Mouse (Mus musculus) embryonic facial prominence, embryonic 14.5 days (tissue): ENCODE measurements around the gene Xdh. TPM values are rescaled to one million over a fixed set of nuclear protein-coding genes. Genes with fewer than 3 reads are reported as not detected.

Experiments used
- ATAC-seq: fragments of 200-750 bp; cut with Nextera tagmentation; 2 replicates; pipeline ENCODE4 v1.8.0; 2017; ENCODE audit warnings: low read depth, moderate number of reproducible peaks, moderate TSS enrichment
- DNase-seq: peaks from one replicate; pipeline ENCODE4 v3.0.0-alpha.2; 2015; ENCODE audit warnings: low spot score
- H3K27ac ChIP-seq: fragments of 300-500 bp; sonication (generic); replicated peaks from 2 replicates; pipeline ENCODE4 v1.5.1; 2014; ENCODE audit warnings: low read depth, mild to moderate bottlenecking, low read length, moderate library complexity
- H3K27me3 ChIP-seq: fragments of 300-500 bp; sonication (generic); replicated peaks from 2 replicates; pipeline ENCODE4 v1.6.1; 2014; ENCODE audit warnings: low read length; ENCODE audit not compliant: control insufficient read depth, insufficient read depth
- H3K36me3 ChIP-seq: fragments of 300-500 bp; sonication (generic); 2 replicates; pipeline ENCODE4 v1.6.1; 2014; ENCODE audit warnings: low read length, mixed read lengths; ENCODE audit not compliant: control insufficient read depth, insufficient read depth
- H3K4me1 ChIP-seq: fragments of 300-500 bp; sonication (generic); 2 replicates; pipeline ENCODE4 v1.6.1; 2014; ENCODE audit warnings: antibody characterized with exemption, low read length; ENCODE audit not compliant: control insufficient read depth, insufficient read depth
- H3K4me2 ChIP-seq: fragments of 300-500 bp; sonication (generic); 2 replicates; pipeline ENCODE4 v1.6.1; 2014; ENCODE audit warnings: low read depth, mild to moderate bottlenecking, low read length, moderate library complexity, mixed read lengths
- H3K4me3 ChIP-seq: fragments of 300-500 bp; sonication (generic); 2 replicates; pipeline ENCODE4 v1.5.1; 2014; ENCODE audit warnings: low read depth, mild to moderate bottlenecking, low read length
- H3K9ac ChIP-seq: fragments of 300-500 bp; sonication (generic); 2 replicates; pipeline ENCODE4 v1.6.1; 2014; ENCODE audit warnings: low read depth, mild to moderate bottlenecking, low read length, moderate library complexity, mixed read lengths
- H3K9me3 ChIP-seq: fragments of 300-500 bp; sonication (generic); 2 replicates; pipeline ENCODE4 v1.6.1; 2016; ENCODE audit warnings: low read length; ENCODE audit not compliant: control insufficient read depth
- WGBS: fragments of 180-500 bp; shearing (Covaris S2); extraction: QIAGEN DNeasy Blood & Tissue Kit; methylation state at CpG from one replicate; pipeline ENCODE4 v1.1.7; 2014; 5-methylcytosine and 5-hydroxymethylcytosine counted together
- polyA plus RNA-seq: library from polyadenylated mRNA; unstranded; fragments of >200 nt; fragmentation: Nextera tagmentation; extraction: Ambion mirVana; gene quantifications from 2 replicates; pipeline ENCODE4 v1.2.1, GENCODE M21; 2014

The Xdh gene
- polyA plus RNA-seq, 1 experiment from 2014 or later = 2.5 TPM

DNA sequence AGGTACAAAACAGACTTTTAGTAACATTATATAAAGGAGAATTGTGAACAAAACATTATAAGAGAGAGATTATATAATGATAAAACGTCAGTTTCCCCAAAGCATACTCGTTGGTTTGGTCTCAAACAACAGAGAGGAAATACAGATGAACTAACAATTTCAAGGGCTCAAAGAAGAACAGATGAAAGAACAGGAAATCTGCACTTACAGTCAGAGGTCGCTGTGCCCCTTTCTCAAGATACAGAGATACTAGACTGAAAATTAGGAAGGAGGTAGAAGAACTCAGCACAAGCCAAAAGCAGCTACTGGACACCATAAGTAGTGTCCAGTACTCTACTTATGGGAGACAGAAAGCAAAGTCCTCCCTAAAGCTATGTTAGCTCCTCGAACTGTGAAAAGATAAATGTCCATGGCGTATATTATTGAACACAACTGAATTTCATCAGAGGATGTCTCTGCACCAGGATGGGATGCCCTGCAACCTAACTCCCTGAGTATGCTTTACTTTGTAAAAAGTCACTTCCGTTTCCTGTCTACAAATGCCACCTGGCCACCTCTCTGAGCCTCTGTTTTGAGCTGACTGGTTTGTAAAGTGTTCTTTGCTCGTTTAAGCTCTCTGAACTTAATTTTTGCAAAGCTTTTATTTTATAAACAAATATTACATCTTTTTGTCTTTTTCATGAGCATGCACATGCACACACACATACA is 44.8 kb downstream of the Xdh start:
- no peak overlapping the region for H3K4me3 ChIP-seq
- no peaks in the 10 kb centered on the region for H3K36me3 ChIP-seq
- ATAC-seq (no peak), DNase-seq (no peak)
- H3K27ac ChIP-seq = no peak overlapping the region
- H3K4me2 ChIP-seq = no peak overlapping the region
- H3K27me3 ChIP-seq = no peaks in the 10 kb centered on the region
- WGBS = 71% methylated on average over 7 of the region's 7 CpGs
- H3K9ac ChIP-seq = no peak overlapping the region
- H3K9me3 ChIP-seq = no peaks in the 10 kb centered on the region
- no peaks in the 10 kb centered on the region for H3K4me1 ChIP-seq

DNA sequence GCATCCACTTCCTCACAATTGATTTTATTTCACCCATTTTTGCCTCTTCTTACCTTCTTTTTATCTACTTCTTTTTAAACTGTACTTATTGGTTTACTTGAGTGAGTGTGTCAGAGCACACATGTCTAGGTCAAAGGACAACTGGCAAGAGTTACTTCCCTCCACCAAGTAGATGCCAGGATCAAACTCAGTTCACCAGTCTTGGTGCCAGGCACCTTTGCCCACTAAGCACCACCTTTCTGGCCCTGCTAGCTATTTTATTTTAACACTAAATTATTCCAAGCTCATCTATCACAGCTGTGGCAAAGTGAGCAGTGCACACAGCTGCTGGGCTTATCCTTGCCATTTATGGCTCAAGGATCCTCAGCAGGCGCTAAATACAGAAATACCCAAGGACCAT is 46.9 kb downstream of the Xdh start:
- DNase-seq = no peak
- no peak overlapping the region for H3K4me3 ChIP-seq
- ATAC-seq = no peak
- H3K4me2 ChIP-seq = no peak overlapping the region
- H3K9me3 ChIP-seq = no peaks in the 10 kb centered on the region
- no peaks in the 10 kb centered on the region for H3K4me1 ChIP-seq
- no peak overlapping the region for H3K9ac ChIP-seq
- no peaks in the 10 kb centered on the region for H3K27me3 ChIP-seq
- WGBS = 98% methylated on average over 1 of the region's 1 CpGs
- H3K27ac ChIP-seq = no peak overlapping the region
- H3K36me3 ChIP-seq = no peaks in the 10 kb centered on the region

DNA sequence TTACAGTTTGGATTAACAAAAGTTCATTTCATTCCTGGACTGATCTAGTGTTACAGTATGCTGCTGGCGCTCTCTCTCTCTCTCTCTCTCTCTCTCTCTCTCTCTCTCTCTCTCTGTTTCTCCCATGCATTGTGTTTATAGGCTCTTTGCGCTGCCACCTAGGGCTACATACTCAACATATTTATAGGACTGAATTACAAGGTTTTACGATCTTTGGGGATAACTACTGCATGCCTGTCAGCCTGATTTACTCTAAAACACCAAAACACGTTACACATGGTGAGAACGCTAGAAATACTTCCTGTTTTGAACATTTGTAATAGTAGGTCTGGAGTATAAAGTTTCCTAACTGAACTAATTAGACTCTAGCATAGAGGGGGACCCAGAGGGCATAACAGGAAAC is 47.8 kb downstream of the Xdh start:
- no peak overlapping the region for H3K4me2 ChIP-seq
- H3K9ac ChIP-seq = no peak overlapping the region
- peak; percentile 86 for ATAC-seq
- H3K27me3 ChIP-seq = no peaks in the 10 kb centered on the region
- H3K4me3 ChIP-seq = no peak overlapping the region
- H3K27ac ChIP-seq = no peak overlapping the region
- H3K4me1 ChIP-seq = no peaks in the 10 kb centered on the region
- H3K9me3 ChIP-seq = no peaks in the 10 kb centered on the region
- no peaks in the 10 kb centered on the region for H3K36me3 ChIP-seq
- 31% methylated on average over 5 of the region's 5 CpGs for WGBS
- DNase-seq = peak; percentile 74

DNA sequence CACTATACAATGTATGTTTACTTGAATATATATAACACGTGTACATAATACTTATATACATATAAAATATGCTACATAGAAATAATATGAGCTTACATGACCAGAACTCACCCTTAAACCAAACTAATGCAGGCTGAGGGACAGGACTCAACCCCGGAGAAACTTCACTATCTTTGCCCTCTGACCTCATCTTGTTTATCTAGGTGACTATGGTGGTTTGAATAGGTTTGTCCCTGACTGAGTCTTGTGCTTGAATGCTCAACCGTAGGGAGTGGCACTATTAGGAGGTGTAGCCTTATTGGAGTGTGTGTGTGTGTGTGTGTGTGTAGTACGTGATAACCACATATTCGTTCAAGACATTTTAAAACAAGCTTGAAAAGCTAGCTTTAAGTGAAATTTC is 55.6 kb downstream of the Xdh start:
- 83% methylated on average over 5 of the region's 5 CpGs for WGBS
- Histone ChIP-seq H3K4me2 (no peak overlapping the region), H3K36me3 (no peaks in the 10 kb centered on the region)

DNA sequence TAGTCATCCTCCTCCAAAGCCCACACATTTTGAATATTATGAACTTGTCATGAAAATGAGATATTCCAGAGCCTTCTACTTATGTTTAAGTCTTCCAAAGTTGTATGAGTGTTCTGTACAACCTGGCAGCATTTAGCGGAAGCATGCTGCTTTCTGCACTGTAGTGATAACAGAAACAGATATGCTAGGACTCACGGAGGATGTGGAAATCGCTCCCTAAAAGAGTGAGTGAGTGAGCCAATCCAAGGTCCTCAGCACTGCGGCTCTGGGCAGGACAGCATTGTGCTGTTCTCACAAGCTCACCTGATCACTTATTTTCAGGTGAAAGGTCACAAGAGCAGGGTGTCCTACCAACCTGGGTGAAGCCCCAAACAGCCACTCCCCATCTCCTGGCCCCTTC is 56.2 kb downstream of the Xdh start:
- Histone ChIP-seq H3K27me3 (no peaks in the 10 kb centered on the region), H3K9ac (no peak overlapping the region), H3K4me3 (no peak overlapping the region), H3K27ac (no peak overlapping the region), H3K9me3 (no peaks in the 10 kb centered on the region), H3K36me3 (no peaks in the 10 kb centered on the region), H3K4me1 (no peaks in the 10 kb centered on the region; the same call in 1 of the 2 replicates), H3K4me2 (no peak overlapping the region)
- DNase-seq = no peak
- ATAC-seq = no peak
- 80% methylated on average over 4 of the region's 4 CpGs for WGBS

More for the DNA sequence above, 55.6 kb downstream of the Xdh start:
- Histone ChIP-seq H3K4me1 (no peaks in the 10 kb centered on the region; the same call in 1 of the 2 replicates), H3K27me3 (no peaks in the 10 kb centered on the region), H3K9ac (no peak overlapping the region), H3K4me3 (no peak overlapping the region), H3K27ac (no peak overlapping the region), H3K9me3 (no peaks in the 10 kb centered on the region)
- no peak for DNase-seq
- no peak for ATAC-seq

DNA sequence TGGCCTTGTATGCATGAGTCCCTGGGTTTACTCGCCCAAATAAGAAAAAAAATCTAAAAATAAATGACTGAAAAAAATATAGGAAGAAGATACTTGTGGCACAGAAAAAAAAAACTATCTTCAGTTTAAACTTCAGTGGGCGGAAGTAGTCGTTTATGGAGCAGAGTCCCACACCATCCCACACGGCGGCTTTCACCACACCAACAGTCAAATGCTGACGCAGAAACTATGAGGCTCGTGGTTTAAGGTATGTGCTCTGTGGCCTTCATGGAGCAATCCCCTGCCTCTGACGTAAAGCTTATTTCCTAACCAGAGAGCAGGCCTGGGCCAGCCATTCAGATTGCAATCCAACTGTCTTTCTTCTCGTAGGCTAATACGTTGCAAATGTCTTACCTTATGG is 56.8 kb downstream of the Xdh start:
- no peak overlapping the region for H3K27ac ChIP-seq
- H3K4me2 ChIP-seq = no peak overlapping the region
- no peaks in the 10 kb centered on the region; the same call in 1 of the 2 replicates for H3K4me1 ChIP-seq
- 63% methylated on average over 10 of the region's 10 CpGs for WGBS
- H3K9ac ChIP-seq = no peak overlapping the region
- ATAC-seq (no peak; the same call in 1 of the 2 replicates), DNase-seq (peak; percentile 51)
- H3K36me3 ChIP-seq = no peaks in the 10 kb centered on the region
- H3K27me3 ChIP-seq = no peaks in the 10 kb centered on the region
- no peaks in the 10 kb centered on the region for H3K9me3 ChIP-seq
- no peak overlapping the region for H3K4me3 ChIP-seq

DNA sequence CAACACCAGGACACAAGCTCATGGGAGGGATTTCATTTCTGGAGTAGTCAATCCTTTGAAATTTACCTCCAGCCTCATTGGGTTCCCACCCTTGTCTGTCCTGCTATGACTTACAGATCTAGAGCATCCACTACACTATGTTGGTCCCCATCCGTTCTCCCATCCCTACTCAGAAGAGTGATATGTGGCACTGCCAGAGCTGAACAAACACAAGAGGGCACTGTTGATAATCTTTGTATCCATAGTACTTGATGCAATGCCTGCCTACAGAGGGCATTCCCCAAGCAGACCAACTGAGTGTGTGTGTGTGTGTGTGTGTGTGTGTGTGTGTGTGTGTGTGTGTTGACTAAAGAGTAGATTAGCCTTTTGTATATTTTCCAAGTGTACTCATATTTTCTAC is 58.4 kb downstream of the Xdh start:
- Histone ChIP-seq H3K4me1 (no peaks in the 10 kb centered on the region; the same call in 1 of the 2 replicates), H3K27ac (no peak overlapping the region), H3K9me3 (no peaks in the 10 kb centered on the region), H3K9ac (no peak overlapping the region), H3K27me3 (no peaks in the 10 kb centered on the region), H3K4me3 (no peak overlapping the region), H3K4me2 (no peak overlapping the region), H3K36me3 (no peaks in the 10 kb centered on the region)
- WGBS = 79% methylated on average over 1 of the region's 1 CpGs
- ATAC-seq (no peak), DNase-seq (no peak)

DNA sequence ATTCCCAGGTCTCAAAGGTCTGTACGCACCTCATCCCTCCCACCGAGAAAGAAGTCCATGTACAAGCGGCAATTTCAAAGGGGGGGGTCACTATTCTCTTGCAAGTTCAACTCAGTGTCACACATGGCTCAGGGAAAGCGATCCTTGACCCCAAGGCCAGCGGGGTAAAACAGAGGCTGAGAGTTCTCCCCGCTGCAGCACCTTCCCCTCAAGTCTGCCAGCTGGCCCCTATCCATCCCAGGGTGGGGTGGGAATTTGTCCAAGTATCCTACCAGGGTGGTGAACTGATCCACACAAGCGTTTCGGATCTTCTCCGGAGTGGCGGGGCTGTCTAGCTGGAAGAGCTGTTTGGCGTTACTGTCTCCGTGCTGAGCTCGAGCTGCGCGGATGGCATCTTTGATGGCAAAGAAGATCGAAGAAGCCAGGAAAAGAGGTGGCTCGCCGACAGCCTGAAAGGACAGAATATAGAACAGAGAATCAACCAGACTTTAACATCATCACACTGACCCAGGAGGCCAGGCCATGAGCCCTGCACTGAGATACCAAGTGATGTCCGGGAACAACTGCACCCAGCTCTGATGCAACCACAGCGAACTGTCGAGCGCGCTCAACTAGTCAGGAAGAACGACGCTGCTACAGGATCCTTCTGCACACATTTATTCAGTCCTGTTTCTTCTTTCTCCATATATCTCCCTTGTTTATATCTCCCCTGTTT is 63.8 kb downstream of the Xdh start:
- H3K36me3 ChIP-seq = no peaks in the 10 kb centered on the region
- WGBS = 73% methylated on average over 25 of the region's 25 CpGs
- H3K4me3 ChIP-seq = no peak overlapping the region
- no peak overlapping the region for H3K4me2 ChIP-seq
- ATAC-seq (no peak), DNase-seq (no peak)
- no peaks in the 10 kb centered on the region for H3K4me1 ChIP-seq
- H3K9ac ChIP-seq = no peak overlapping the region
- H3K27ac ChIP-seq = no peak overlapping the region
- 0 out of 2 replicates have a peak, but pooled peaks cover 3% of the 10 kb centered on the region for H3K27me3 ChIP-seq
- no peaks in the 10 kb centered on the region for H3K9me3 ChIP-seq
